Mouse (Mus musculus): ENCODE results near the gene Zfp945. TPM values are rescaled to one million over a fixed set of nuclear protein-coding genes. Genes with fewer than 3 reads are reported as not detected.

The Zfp945 gene
- polyA plus RNA-seq (2021; fragmentation: Nextera tagmentation): 1.6 and 1.9 TPM in 2 replicates
- long read RNA-seq, experiment 1, full-length matches to known transcripts: 4 of 12 reads
- long read RNA-seq, experiment 1, partial matches to known transcripts: 1 of 12 reads
- long read RNA-seq, experiment 1, other reads (novel, unspliced or antisense): 7 of 12 reads
- long read RNA-seq, experiment 2, full-length matches to known transcripts: 6 of 14 reads
- long read RNA-seq, experiment 2, partial matches to known transcripts: 4 of 14 reads
- long read RNA-seq, experiment 2, other reads (novel, unspliced or antisense): 4 of 14 reads

DNA sequence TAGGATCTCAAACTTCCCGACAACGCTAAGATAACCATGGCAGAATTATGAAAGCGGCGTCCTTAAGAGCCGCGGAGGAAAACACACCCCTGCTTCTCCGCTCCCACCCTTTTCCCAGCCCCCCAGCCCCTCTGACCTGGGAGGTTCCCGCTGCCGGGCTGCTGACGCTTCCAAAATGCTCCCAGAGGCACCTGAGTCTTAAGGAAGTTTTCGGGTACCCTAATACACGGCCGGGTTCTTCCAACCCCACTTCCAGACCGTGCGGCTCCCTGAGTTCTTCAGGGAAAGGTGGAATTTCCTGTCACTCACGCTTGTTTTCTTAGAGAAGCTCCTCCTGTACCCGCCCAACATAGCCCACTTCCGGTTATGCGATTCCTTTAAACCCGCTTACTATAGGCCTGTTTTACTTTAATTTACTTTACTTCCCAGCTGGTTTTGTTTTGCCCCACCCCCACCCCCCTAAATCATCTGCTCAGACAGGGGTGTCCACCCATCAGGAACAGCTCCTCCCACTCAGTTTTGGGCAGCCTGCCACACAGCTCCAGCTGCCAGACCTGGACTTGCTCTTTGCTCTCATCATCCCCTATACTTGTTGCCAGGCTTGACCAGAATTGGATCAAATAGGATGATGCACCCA is at the start of gene Zfp945:
Gene Zfp945 (minus strand): TSS at position 290 of the 637 bp plus-strand sequence.

Other genes with a start within 250 kb of the Zfp945 start
- gene Vmn2r113, start 75.8 kb upstream of the Zfp945 start, polyA plus RNA-seq (2021; fragmentation: Nextera tagmentation): not detected in 2 replicates
- not detected in 2 replicates for gene Vmn2r-ps130, start 194.0 kb upstream of the Zfp945 start, polyA plus RNA-seq (2021; fragmentation: Nextera tagmentation)

Measured in layer of hippocampus, adult 6 months (tissue).